Mouse (Mus musculus) layer of hippocampus, adult 6 months (tissue): Measurements from ENCODE around the gene Wdr89. TPM values are rescaled to one million over a fixed set of nuclear protein-coding genes. Genes with fewer than 3 reads are reported as not detected.

ENCODE experiments used
- long read RNA-seq, 2 experiments: library from polyadenylated mRNA; unstranded; transcript quantifications; one replicate each; pipeline ENCODE4 v2.0.0; 2019 to 2020
- polyA plus RNA-seq: library from polyadenylated mRNA; unstranded; fragments of <200 nt; fragmentation: Nextera tagmentation; gene quantifications from 2 replicates; pipeline ENCODE4 v1.2.3, GENCODE M21; 2021

The Wdr89 gene
- polyA plus RNA-seq = 5.8 and 5.9 TPM in 2 replicates
- long read RNA-seq, experiment 1, transcript Wdr89-201 (2 exons, 2,979 nt) = major isoform, 6 of 46 reads
- long read RNA-seq, experiment 1, partial matches to known transcripts = 0 of 46 reads
- long read RNA-seq, experiment 1, other reads (novel, unspliced or antisense) = 40 of 46 reads
- long read RNA-seq, experiment 2, transcript Wdr89-201 (2 exons, 2,979 nt) = major isoform, 30 of 33 reads
- long read RNA-seq, experiment 2, partial matches to known transcripts = 1 of 33 reads
- long read RNA-seq, experiment 2, other reads (novel, unspliced or antisense) = 1 of 33 reads

GRCm38 (mm10) chr12:75669258-75670106 lies at the start of gene Wdr89:
Gene Wdr89 (minus strand): TSS chr12:75669537.

DNA sequence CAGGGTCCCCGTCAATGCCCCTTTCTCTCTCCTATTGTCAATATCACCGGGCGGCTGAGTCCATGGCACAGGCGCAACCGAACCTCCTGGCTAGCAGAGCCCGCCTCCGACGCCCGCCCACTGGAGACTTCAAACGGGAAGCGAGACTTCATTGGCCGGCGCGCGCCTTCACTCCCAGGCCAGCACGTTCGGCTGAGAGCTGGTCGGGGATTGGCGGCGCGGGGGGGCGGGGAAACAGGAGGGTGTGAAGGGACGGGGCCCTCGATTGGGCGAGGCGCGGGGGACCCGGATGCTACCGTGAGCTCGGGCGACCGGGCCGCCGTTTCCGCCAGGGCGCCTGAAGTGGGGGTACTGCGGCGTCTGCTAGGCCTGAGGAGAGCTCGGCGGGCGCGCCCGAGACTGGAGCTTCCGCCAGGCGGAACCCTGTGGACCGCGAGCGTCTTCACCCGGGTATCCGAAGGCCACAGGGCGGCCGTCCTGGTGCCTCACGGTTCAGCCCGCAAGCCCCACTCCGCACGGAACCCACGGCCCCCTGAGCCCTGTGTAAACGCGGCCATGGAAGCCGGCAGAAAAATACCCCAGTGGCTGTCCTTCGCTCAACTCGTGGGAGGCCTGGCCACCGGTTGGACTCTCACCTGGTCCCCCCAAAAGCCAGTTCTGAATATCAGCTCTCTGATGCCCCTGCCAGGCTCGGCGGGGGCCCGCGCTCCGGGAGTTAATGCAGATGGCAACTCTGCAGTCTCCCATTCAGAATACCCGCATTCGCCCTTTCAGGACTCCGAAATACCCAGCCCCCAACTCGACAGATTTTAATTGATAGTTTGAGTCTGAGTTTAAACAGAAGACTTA lies 73.0 kb downstream of the Wdr89 start, which contains the start of gene Ppp2r5e:
Ppp2r5e (minus strand) TSS at position 92 of the 849 bp plus-strand sequence.

Other genes with a start within 250 kb of the Wdr89 start
- 11.4 and 13.7 TPM in 2 replicates for gene Ppp2r5e, start 73.3 kb downstream of the Wdr89 start, polyA plus RNA-seq
- gene Sgpp1, start 66.2 kb upstream of the Wdr89 start, polyA plus RNA-seq = 6.0 and 6.3 TPM in 2 replicates
- gene Syne2, start 148.6 kb upstream of the Wdr89 start, polyA plus RNA-seq = 6.6 and 7.9 TPM in 2 replicates